Mouse (Mus musculus) stomach, adult 2 months (tissue): Measurements from ENCODE around the gene Helz2. TPM values are rescaled to one million over a fixed set of nuclear protein-coding genes. Genes with fewer than 3 reads are reported as not detected.

Source experiments
- polyA plus RNA-seq: library from polyadenylated mRNA; depleted of rRNA; stranded (reverse); fragments of >200 nt; gene quantifications from 2 replicates; pipeline ENCODE4 v1.2.3, GENCODE M21; 2012; rRNA removed

Gene Helz2
- polyA plus RNA-seq: 8.5 and 12.1 TPM in 2 replicates

GRCm38 (mm10) chr2:181241602-181242313, at the start of gene Helz2:
Gene Helz2 (minus strand): TSS chr2:181242027.

GRCm38 (mm10) chr2:181287958-181288350, 46.1 kb upstream of the Helz2 start, which contains the start of gene Gmeb2:
Gene Gmeb2 (minus strand): TSS chr2:181288035.

GRCm38 (mm10) chr2:181219538-181220216, 22.1 kb downstream of the Helz2 start, which contains the start of gene Fndc11:
Gene Fndc11 (plus strand): TSS chr2:181220013.

GRCm38 (mm10) chr2:181213021-181213445, 28.8 kb downstream of the Helz2 start, which contains the start of gene Srms:
Gene Srms (minus strand): TSS chr2:181213185.

GRCm38 (mm10) chr2:181202422-181202821, 39.4 kb downstream of the Helz2 start, which contains the start of gene Ptk6:
Gene Ptk6 (minus strand): TSS chr2:181202789.

GRCm38 (mm10) chr2:181187121-181188000, 54.5 kb downstream of the Helz2 start, which contains the start of gene Ppdpf:
Gene Ppdpf (plus strand): TSS chr2:181187247.

Other genes starting within 250 kb of the Helz2 start
- 0.01 TPM in 1 of 2 replicates, not detected in the other for gene Chrna4, start 198.5 kb downstream of the Helz2 start, polyA plus RNA-seq
- gene Kcnq2, start 106.7 kb downstream of the Helz2 start, polyA plus RNA-seq: 0.27 and 0.38 TPM in 2 replicates
- gene Eef1a2, start 85.0 kb downstream of the Helz2 start, polyA plus RNA-seq: 9.4 and 9.6 TPM in 2 replicates
- gene Ppdpf, start 54.8 kb downstream of the Helz2 start, polyA plus RNA-seq: 151 and 208 TPM in 2 replicates
- 0.48 and 0.65 TPM in 2 replicates for gene Ptk6, start 39.2 kb downstream of the Helz2 start, polyA plus RNA-seq
- gene Srms, start 28.8 kb downstream of the Helz2 start, polyA plus RNA-seq: 1.0 and 1.5 TPM in 2 replicates
- 0.78 and 0.85 TPM in 2 replicates for gene Fndc11, start 22.0 kb downstream of the Helz2 start, polyA plus RNA-seq
- gene Gmeb2, start 46.0 kb upstream of the Helz2 start, polyA plus RNA-seq: 8.8 and 12.7 TPM in 2 replicates
- gene Stmn3, start 72.5 kb upstream of the Helz2 start, polyA plus RNA-seq: 1.5 and 2.0 TPM in 2 replicates
- gene Rtel1, start 77.7 kb upstream of the Helz2 start, polyA plus RNA-seq: 10.1 and 13.0 TPM in 2 replicates
- gene Zgpat, start 122.9 kb upstream of the Helz2 start, polyA plus RNA-seq: 8.3 and 8.7 TPM in 2 replicates
- 8.8 and 9.6 TPM in 2 replicates for gene Arfrp1, start 123.4 kb upstream of the Helz2 start, polyA plus RNA-seq
- 58.1 and 58.4 TPM in 2 replicates for gene Lime1, start 138.1 kb upstream of the Helz2 start, polyA plus RNA-seq
- 0.84 and 1.0 TPM in 2 replicates for gene Zbtb46, start 217.4 kb upstream of the Helz2 start, polyA plus RNA-seq